Mouse (Mus musculus): ENCODE measurements around the gene Efcc1. TPM values are rescaled to one million over a fixed set of nuclear protein-coding genes. Genes with fewer than 3 reads are reported as not detected.

The Efcc1 gene
- polyA plus RNA-seq (2012; rRNA removed): 6.9 and 8.8 TPM in 2 replicates

DNA sequence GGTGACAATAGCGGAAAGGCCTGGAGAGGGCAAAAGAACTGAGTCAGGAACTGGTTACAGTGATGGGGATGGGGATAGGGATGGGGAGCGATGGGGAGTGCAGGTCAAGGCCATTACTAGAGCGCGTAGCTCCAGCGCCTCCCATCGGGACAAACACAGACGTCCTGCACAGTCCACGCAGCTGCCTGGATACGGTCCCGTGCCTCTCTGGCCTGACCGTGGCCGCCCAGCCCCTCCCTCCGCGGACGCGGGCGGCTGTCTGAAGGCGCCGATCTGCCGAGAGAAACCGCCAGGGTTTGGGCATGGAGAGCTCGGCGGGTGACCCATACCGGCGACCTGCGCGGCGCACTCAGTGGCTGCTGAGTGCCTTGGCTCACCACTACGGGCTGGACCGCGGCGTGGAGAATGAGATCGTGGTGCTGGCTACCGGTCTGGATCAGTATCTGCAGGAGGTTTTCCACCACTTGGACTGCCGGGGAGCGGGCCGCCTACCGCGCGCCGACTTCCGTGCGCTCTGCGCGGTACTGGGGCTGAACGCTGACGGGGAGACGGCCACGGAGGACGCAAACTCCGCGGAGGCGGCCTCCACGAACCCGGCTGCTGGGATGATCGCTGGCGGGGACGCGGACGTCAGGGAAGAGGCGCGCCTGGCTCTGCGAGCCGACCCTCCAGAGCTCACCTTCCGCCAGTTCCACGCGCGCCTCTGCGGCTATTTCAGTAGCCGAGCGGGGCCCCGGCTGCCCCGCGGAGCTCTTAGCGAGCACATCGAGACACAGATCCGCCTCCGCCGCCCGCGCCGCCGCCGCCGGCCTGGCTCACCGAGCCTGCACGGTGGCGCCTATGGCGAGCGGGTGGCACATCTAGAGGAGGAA, at the start of gene Efcc1:
Efcc1 (plus strand) TSS at position 279 of the 872 bp plus-strand sequence.

GRCm38 (mm10) chr6:87777842-87778241, 47.2 kb downstream of the Efcc1 start, which contains the start of gene Gp9:
TSS of gene Gp9 (plus strand) at chr6:87778072.

Other genes starting within 250 kb of the Efcc1 start
- 1.0 and 1.3 TPM in 2 replicates for gene Arhgap25, start 197.6 kb upstream of the Efcc1 start, polyA plus RNA-seq (2012; rRNA removed)
- gene Prokr1, start 140.1 kb upstream of the Efcc1 start, polyA plus RNA-seq (2012; rRNA removed): 1.5 and 1.8 TPM in 2 replicates
- gene Aplf, start 58.7 kb upstream of the Efcc1 start, polyA plus RNA-seq (2012; rRNA removed): 5.7 and 6.5 TPM in 2 replicates
- gene Gp9, start 47.2 kb downstream of the Efcc1 start, polyA plus RNA-seq (2012; rRNA removed): 0.33 and 0.38 TPM in 2 replicates
- 60.3 and 61.7 TPM in 2 replicates for gene Rab43, start 81.3 kb downstream of the Efcc1 start, polyA plus RNA-seq (2012; rRNA removed)
- gene Gm45140, start 104.9 kb downstream of the Efcc1 start, polyA plus RNA-seq (2012; rRNA removed): 0.64 and 1.2 TPM in 2 replicates
- 7.6 and 12.7 TPM in 2 replicates for gene Isy1, start 107.9 kb downstream of the Efcc1 start, polyA plus RNA-seq (2012; rRNA removed)
- 213 and 251 TPM in 2 replicates for gene Cnbp, start 120.2 kb downstream of the Efcc1 start, polyA plus RNA-seq (2012; rRNA removed)
- gene Copg1, start 156.9 kb downstream of the Efcc1 start, polyA plus RNA-seq (2012; rRNA removed): 38.9 and 45.7 TPM in 2 replicates
- gene Hmces, start 183.1 kb downstream of the Efcc1 start, polyA plus RNA-seq (2012; rRNA removed): 32.0 and 38.1 TPM in 2 replicates